Mouse (Mus musculus): Measurements from ENCODE around the gene Vmn1r17. TPM values are rescaled to one million over a fixed set of nuclear protein-coding genes. Genes with fewer than 3 reads are reported as not detected.
"Not testable (repeated sequence)": the region's sequence is repeated elsewhere in the genome, so short reads cannot be mapped to it uniquely, and the experiment has no call there.

The Vmn1r17 gene
- not detected in 2 replicates for polyA plus RNA-seq (2016; fragmentation: Nextera tagmentation; extraction: Ambion mirVana)

DNA sequence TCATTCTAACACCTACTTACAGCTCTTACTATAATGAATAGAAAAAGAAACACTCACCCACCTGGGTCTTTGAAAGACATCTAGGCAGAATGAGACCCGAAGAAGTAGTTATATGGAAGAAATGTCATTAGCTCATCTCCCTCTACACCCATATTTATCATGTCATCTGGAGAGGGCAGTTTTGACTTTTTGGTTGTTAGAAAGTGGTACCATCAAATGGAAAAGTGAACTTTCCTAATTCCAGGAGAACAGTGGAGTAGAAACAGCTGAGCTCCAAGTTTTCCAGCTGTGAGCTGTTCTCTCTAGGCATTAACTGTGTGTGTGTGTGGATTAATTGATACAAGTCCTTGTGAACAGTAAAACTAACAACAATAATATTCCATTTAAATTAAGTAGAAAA is at the start of gene Vmn1r17:
TSS of gene Vmn1r17 (minus strand) at position 101 of the 400 bp plus-strand sequence.
- no peak within 1 kb of the TSS for H3K4me3 ChIP-seq
- DNase-seq (ENCODE audit: low spot score), result no peak
- no peaks in the 10 kb centered on the region for H3K36me3 ChIP-seq
- no peaks in the 10 kb centered on the region for H3K4me1 ChIP-seq
- H3K9me3 ChIP-seq (replicated peaks), result no peaks in the 10 kb centered on the region
- H3K27me3 ChIP-seq (ENCODE audit: low read depth, poor library complexity, severe bottlenecking), result no peaks in the 10 kb centered on the region
- no peak within 1 kb of the TSS for H3K27ac ChIP-seq
- 86% methylated on average over 1 of the region's 1 CpGs for WGBS

DNA sequence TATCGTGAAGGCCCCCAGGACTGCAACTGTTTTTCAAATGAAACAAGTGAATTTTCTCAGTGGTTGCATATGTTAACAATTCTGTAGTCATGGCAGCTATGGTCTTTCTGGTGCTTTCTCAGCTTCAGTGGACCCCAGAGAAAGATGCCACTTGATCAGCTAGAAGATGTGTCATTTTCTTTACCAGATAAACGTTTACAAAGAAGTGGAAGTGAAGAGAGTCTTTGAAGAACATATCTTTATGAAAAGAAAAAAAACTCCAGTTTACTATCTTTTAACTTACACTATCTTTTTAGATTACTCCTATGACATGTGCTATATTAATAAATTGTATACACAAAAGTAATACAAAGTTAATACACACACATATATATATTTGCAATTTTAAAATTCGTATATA is 40.0 kb upstream of the Vmn1r17 start, which contains the start of gene Vmn1r19:
TSS of gene Vmn1r19 (plus strand) at position 301 of the 400 bp plus-strand sequence.
- H3K36me3 ChIP-seq; H3K4me1 ChIP-seq; H3K27ac ChIP-seq; H3K27me3 ChIP-seq (ENCODE audit: low read depth, poor library complexity, severe bottlenecking); DNase-seq (ENCODE audit: low spot score); H3K9me3 ChIP-seq (replicated peaks); H3K4me3 ChIP-seq: not testable (repeated sequence)
- 79% methylated on average over 3 of the region's 3 CpGs for WGBS

DNA sequence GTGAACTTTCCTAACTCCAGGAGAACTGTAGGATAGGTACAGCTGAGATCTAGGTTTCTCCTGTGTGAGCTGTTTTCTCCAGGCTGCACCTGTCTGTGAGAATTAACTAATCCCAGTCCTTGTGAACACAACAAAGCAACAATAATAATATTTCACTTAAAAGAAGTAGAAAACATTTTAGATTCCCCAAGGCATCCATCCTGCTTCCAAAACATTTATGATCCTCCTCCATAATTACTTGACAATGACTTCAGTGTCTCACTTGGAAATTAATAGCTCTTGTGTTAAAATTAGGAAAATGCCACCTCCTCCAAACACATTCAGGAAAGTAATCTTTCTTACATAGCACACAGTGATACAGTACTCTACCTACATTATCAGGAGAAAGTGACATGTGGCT is 32.2 kb upstream of the Vmn1r17 start, which contains the start of gene Vmn1r18:
TSS of gene Vmn1r18 (minus strand) at position 101 of the 400 bp plus-strand sequence.
- H3K4me3 ChIP-seq, result no peak within 1 kb of the TSS
- H3K4me1 ChIP-seq, result no peaks in the 10 kb centered on the region
- H3K9me3 ChIP-seq (replicated peaks), result no peaks in the 10 kb centered on the region
- H3K27me3 ChIP-seq (ENCODE audit: low read depth, poor library complexity, severe bottlenecking), result no peaks in the 10 kb centered on the region
- H3K36me3 ChIP-seq, result no peaks in the 10 kb centered on the region
- H3K27ac ChIP-seq, result no peak within 1 kb of the TSS
- no peak for DNase-seq (ENCODE audit: low spot score)

DNA sequence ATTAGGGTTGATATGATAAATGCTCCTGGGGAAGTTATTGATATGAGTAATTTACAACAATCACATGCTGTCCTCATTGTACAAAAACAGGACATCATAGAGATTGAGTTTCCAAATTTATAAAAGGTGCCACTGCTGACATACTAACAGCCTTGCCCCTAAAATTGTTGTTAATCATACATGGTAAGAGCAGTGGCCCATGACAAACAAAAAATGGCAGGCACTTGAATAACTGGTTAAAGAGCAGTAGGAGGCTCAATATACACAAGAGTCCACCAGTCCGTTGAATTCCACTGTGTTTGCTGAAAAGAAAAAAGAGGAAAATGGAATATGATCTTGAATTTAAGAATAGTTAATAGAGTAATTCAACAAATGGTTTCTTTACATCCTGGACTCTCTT is 4.0 kb upstream of the Vmn1r17 start:
- Histone ChIP-seq H3K9me3 (replicated peaks) (no peaks in the 10 kb centered on the region), H3K27ac (no peak overlapping the region), H3K4me1 (no peaks in the 10 kb centered on the region), H3K27me3 (ENCODE audit: low read depth, poor library complexity, severe bottlenecking) (no peaks in the 10 kb centered on the region), H3K4me3 (no peak overlapping the region), H3K36me3 (no peaks in the 10 kb centered on the region)
- DNase-seq (ENCODE audit: low spot score), result no peak
- 94% methylated on average over 1 of the region's 1 CpGs for WGBS

DNA sequence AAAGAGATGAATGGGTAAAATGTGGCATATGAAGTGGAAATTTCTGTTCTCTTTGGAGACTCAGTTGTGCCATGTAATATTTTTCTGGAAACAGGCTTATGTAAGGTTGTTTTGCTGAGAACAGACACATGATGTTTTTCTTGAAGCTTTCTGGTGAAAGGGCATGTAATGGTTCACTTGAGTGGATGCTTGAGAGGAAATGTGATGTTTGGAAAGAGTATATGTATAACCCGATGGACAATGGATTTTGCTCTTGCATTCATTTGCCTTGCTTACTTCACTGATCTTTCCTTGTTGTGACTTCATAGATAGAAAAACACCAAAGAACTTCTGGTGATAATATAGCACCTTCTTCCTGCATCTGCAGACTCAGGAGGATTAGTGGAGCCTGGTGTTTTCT is 2.3 kb upstream of the Vmn1r17 start:
- H3K27ac ChIP-seq; H3K4me3 ChIP-seq; H3K36me3 ChIP-seq; H3K9me3 ChIP-seq (replicated peaks); DNase-seq (ENCODE audit: low spot score); H3K27me3 ChIP-seq (ENCODE audit: low read depth, poor library complexity, severe bottlenecking); H3K4me1 ChIP-seq: not testable (repeated sequence)
- WGBS, result 100% methylated on average over 1 of the region's 1 CpGs

DNA sequence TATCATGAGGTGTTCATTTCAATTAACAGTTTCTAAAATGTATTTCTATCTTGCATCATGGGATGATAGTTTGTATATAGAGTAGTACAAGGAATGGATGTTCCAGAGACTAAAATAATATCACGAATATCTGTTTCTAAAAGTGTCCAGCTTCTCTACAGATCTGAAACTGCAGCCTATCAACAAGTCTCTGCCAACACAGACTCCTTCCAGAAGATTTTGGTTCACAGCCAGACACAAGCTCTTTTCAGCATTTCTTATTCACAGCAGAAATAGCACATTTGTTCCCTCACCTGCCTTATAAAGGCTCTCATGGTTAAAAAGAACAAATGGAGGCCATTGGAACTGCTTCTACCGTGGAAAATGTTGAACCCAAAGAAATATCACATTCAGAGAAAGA is 6.7 kb downstream of the Vmn1r17 start:
- H3K27ac ChIP-seq, result no peak overlapping the region
- no peak for DNase-seq (ENCODE audit: low spot score)
- no peaks in the 10 kb centered on the region for H3K36me3 ChIP-seq
- no peaks in the 10 kb centered on the region for H3K27me3 ChIP-seq (ENCODE audit: low read depth, poor library complexity, severe bottlenecking)
- WGBS, result 80% methylated on average over 2 of the region's 2 CpGs
- no peaks in the 10 kb centered on the region for H3K4me1 ChIP-seq
- no peaks in the 10 kb centered on the region for H3K9me3 ChIP-seq (replicated peaks)
- no peak overlapping the region for H3K4me3 ChIP-seq

DNA sequence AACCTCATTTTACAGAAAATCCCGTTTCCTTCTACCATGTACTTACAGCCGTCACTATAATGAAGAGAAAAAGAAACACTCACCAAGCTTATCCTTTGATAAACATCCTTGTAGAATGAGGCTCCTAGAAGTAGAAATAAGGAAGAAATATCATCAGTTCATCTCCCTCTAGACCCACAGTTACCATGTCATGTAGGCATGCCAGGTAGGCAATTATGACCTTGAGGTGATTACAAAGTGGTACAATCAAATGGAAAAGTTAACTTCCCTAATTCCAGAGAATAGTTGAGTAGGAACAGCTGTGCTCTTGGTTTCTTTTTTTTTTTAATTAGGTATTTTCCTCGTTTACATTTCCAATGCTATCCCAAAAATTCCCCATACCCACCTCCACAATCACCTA is 34.1 kb downstream of the Vmn1r17 start, which contains the start of gene Vmn1r16:
TSS of gene Vmn1r16 (minus strand) at position 101 of the 400 bp plus-strand sequence.
- DNase-seq (ENCODE audit: low spot score), result no peak
- Histone ChIP-seq H3K4me3 (no peak within 1 kb of the TSS), H3K9me3 (replicated peaks) (no peaks in the 10 kb centered on the region), H3K4me1 (no peaks in the 10 kb centered on the region), H3K27me3 (ENCODE audit: low read depth, poor library complexity, severe bottlenecking) (no peaks in the 10 kb centered on the region), H3K27ac (no peak within 1 kb of the TSS), H3K36me3 (no peaks in the 10 kb centered on the region)
- WGBS, result 84% methylated on average over 3 of the region's 3 CpGs

DNA sequence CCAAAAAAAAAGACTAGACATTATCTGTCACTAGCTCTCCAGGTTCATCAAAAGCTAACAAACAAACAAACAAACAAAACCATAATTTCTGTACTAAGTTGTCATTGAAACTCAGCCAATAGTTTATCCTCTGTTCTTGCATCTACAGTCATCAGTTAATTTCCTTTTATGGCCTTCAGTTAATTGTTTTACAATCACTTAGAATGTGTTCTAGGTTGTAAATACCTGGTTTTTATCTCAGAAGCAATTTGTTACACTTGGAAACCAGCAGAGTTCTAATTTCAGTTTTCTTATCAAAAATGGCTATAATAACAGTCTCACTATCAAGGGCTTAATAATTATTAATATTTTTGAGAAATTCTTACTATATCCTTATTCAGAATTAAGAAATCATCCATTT is 37.4 kb downstream of the Vmn1r17 start:
- no peak for DNase-seq (ENCODE audit: low spot score)
- no peaks in the 10 kb centered on the region for H3K36me3 ChIP-seq
- H3K27ac ChIP-seq, result no peak overlapping the region
- H3K9me3 ChIP-seq (replicated peaks), result no peaks in the 10 kb centered on the region
- no peaks in the 10 kb centered on the region for H3K4me1 ChIP-seq
- H3K27me3 ChIP-seq (ENCODE audit: low read depth, poor library complexity, severe bottlenecking), result no peaks in the 10 kb centered on the region
- no peak overlapping the region for H3K4me3 ChIP-seq

Other genes starting within 250 kb of the Vmn1r17 start
- not detected in 2 replicates for gene Vmn1r11, start 230.3 kb downstream of the Vmn1r17 start, polyA plus RNA-seq (2016; fragmentation: Nextera tagmentation; extraction: Ambion mirVana)
- gene Vmn1r12, start 206.8 kb downstream of the Vmn1r17 start, polyA plus RNA-seq (2016; fragmentation: Nextera tagmentation; extraction: Ambion mirVana), result not detected in 2 replicates
- gene Vmn1r13, start 160.4 kb downstream of the Vmn1r17 start, polyA plus RNA-seq (2016; fragmentation: Nextera tagmentation; extraction: Ambion mirVana), result not detected in 2 replicates
- gene Vmn1r14, start 132.0 kb downstream of the Vmn1r17 start, polyA plus RNA-seq (2016; fragmentation: Nextera tagmentation; extraction: Ambion mirVana), result not detected in 2 replicates
- gene Vmn1r15, start 105.8 kb downstream of the Vmn1r17 start, polyA plus RNA-seq (2016; fragmentation: Nextera tagmentation; extraction: Ambion mirVana), result not detected in 2 replicates
- gene Vmn1r16, start 34.2 kb downstream of the Vmn1r17 start, polyA plus RNA-seq (2016; fragmentation: Nextera tagmentation; extraction: Ambion mirVana), result not detected in 2 replicates
- gene Vmn1r18, start 32.1 kb upstream of the Vmn1r17 start, polyA plus RNA-seq (2016; fragmentation: Nextera tagmentation; extraction: Ambion mirVana), result not detected in 2 replicates
- gene Vmn1r19, start 40.1 kb upstream of the Vmn1r17 start, polyA plus RNA-seq (2016; fragmentation: Nextera tagmentation; extraction: Ambion mirVana), result not detected in 2 replicates
- gene Vmn1r20, start 65.2 kb upstream of the Vmn1r17 start, polyA plus RNA-seq (2016; fragmentation: Nextera tagmentation; extraction: Ambion mirVana), result not detected in 2 replicates
- gene Ppm1k, start 171.7 kb upstream of the Vmn1r17 start, polyA plus RNA-seq (2016; fragmentation: Nextera tagmentation; extraction: Ambion mirVana), result 3.4 and 3.7 TPM in 2 replicates
- gene Herc6, start 217.3 kb upstream of the Vmn1r17 start, polyA plus RNA-seq (2016; fragmentation: Nextera tagmentation; extraction: Ambion mirVana), result 2.0 and 3.0 TPM in 2 replicates